Mouse (Mus musculus): ENCODE measurements at regions not wholly inside any gene's neighbourhood (a gene's known extent, or its start where the extent isn't known, plus 50 kb on each side); places are given as distances from the start of the nearest gene placed in this dataset.
A peak's percentile ranks its signal among the peaks of the same experiment; 100 is the strongest.

GRCm38 (mm10) chr7:40737496-40737895 is 160.6 kb upstream of the Vstm2b start:
- H3K27me3 ChIP-seq (ENCODE audit: control insufficient read depth, insufficient read depth, low read length): no peaks in the 10 kb centered on the region
- H3K4me2 ChIP-seq (replicated peaks; ENCODE audit: low read depth, low read length): no peak overlapping the region
- H3K9me3 ChIP-seq (ENCODE audit: control insufficient read depth, low read length): no peaks in the 10 kb centered on the region
- no peaks in the 10 kb centered on the region for H3K4me1 ChIP-seq (ENCODE audit: control insufficient read depth, insufficient read depth, low read length)
- no peak for ATAC-seq (ENCODE audit: low FRiP score, low TSS enrichment)
- no peak overlapping the region for H3K4me3 ChIP-seq (ENCODE audit: low read length)
- no peak overlapping the region for H3K9ac ChIP-seq (ENCODE audit: low read depth, low read length)
- WGBS: 52% methylated on average over 7 of the region's 7 CpGs
- H3K27ac ChIP-seq (ENCODE audit: low read depth, low read length): no peak overlapping the region
- H3K36me3 ChIP-seq (ENCODE audit: control insufficient read depth, insufficient read depth, low read length): no peaks in the 10 kb centered on the region

GRCm38 (mm10) chr7:40738174-40738573 is 160.0 kb upstream of the Vstm2b start:
- Histone ChIP-seq H3K27me3 (ENCODE audit: control insufficient read depth, insufficient read depth, low read length) (no peaks in the 10 kb centered on the region), H3K4me3 (ENCODE audit: low read length) (no peak overlapping the region), H3K27ac (ENCODE audit: low read depth, low read length) (no peak overlapping the region), H3K4me1 (ENCODE audit: control insufficient read depth, insufficient read depth, low read length) (no peaks in the 10 kb centered on the region), H3K4me2 (replicated peaks; ENCODE audit: low read depth, low read length) (no peak overlapping the region), H3K36me3 (ENCODE audit: control insufficient read depth, insufficient read depth, low read length) (no peaks in the 10 kb centered on the region), H3K9me3 (ENCODE audit: control insufficient read depth, low read length) (no peaks in the 10 kb centered on the region), H3K9ac (ENCODE audit: low read depth, low read length) (no peak overlapping the region)
- WGBS: 91% methylated on average over 3 of the region's 3 CpGs
- no peak for ATAC-seq (ENCODE audit: low FRiP score, low TSS enrichment)

GRCm38 (mm10) chr7:40742553-40743151 is 155.5 kb upstream of the Vstm2b start:
- no peak overlapping the region for H3K27ac ChIP-seq (ENCODE audit: low read depth, low read length)
- no peak overlapping the region for H3K4me2 ChIP-seq (replicated peaks; ENCODE audit: low read depth, low read length)
- H3K36me3 ChIP-seq (ENCODE audit: control insufficient read depth, insufficient read depth, low read length): no peaks in the 10 kb centered on the region
- no peak for ATAC-seq (ENCODE audit: low FRiP score, low TSS enrichment)
- H3K9me3 ChIP-seq (ENCODE audit: control insufficient read depth, low read length): no peaks in the 10 kb centered on the region
- no peaks in the 10 kb centered on the region for H3K27me3 ChIP-seq (ENCODE audit: control insufficient read depth, insufficient read depth, low read length)
- no peaks in the 10 kb centered on the region for H3K4me1 ChIP-seq (ENCODE audit: control insufficient read depth, insufficient read depth, low read length)
- no peak overlapping the region for H3K4me3 ChIP-seq (ENCODE audit: low read length)
- H3K9ac ChIP-seq (ENCODE audit: low read depth, low read length): no peak overlapping the region
- WGBS: 69% methylated on average over 4 of the region's 4 CpGs

GRCm38 (mm10) chr7:40751779-40752178 is 146.3 kb upstream of the Vstm2b start:
- Histone ChIP-seq H3K4me3 (ENCODE audit: low read length) (no peak overlapping the region), H3K36me3 (ENCODE audit: control insufficient read depth, insufficient read depth, low read length) (no peaks in the 10 kb centered on the region), H3K27ac (ENCODE audit: low read depth, low read length) (no peak overlapping the region), H3K9ac (ENCODE audit: low read depth, low read length) (no peak overlapping the region), H3K4me2 (replicated peaks; ENCODE audit: low read depth, low read length) (no peak overlapping the region), H3K9me3 (ENCODE audit: control insufficient read depth, low read length) (no peaks in the 10 kb centered on the region), H3K4me1 (ENCODE audit: control insufficient read depth, insufficient read depth, low read length) (no peaks in the 10 kb centered on the region), H3K27me3 (ENCODE audit: control insufficient read depth, insufficient read depth, low read length) (no peaks in the 10 kb centered on the region)
- ATAC-seq (ENCODE audit: low FRiP score, low TSS enrichment): no peak
- WGBS: 50% methylated on average over 2 of the region's 2 CpGs

GRCm38 (mm10) chr7:40752195-40752594 is 145.9 kb upstream of the Vstm2b start:
- Histone ChIP-seq H3K36me3 (ENCODE audit: control insufficient read depth, insufficient read depth, low read length) (no peaks in the 10 kb centered on the region), H3K27ac (ENCODE audit: low read depth, low read length) (no peak overlapping the region), H3K4me2 (replicated peaks; ENCODE audit: low read depth, low read length) (no peak overlapping the region), H3K9ac (ENCODE audit: low read depth, low read length) (no peak overlapping the region), H3K9me3 (ENCODE audit: control insufficient read depth, low read length) (no peaks in the 10 kb centered on the region), H3K4me1 (ENCODE audit: control insufficient read depth, insufficient read depth, low read length) (no peaks in the 10 kb centered on the region), H3K27me3 (ENCODE audit: control insufficient read depth, insufficient read depth, low read length) (no peaks in the 10 kb centered on the region), H3K4me3 (ENCODE audit: low read length) (no peak overlapping the region)
- ATAC-seq (ENCODE audit: low FRiP score, low TSS enrichment): no peak
- WGBS: 61% methylated on average over 3 of the region's 3 CpGs

GRCm38 (mm10) chr7:40753490-40753889 is 144.6 kb upstream of the Vstm2b start:
- Histone ChIP-seq H3K4me3 (ENCODE audit: low read length) (no peak overlapping the region), H3K9me3 (ENCODE audit: control insufficient read depth, low read length) (no peaks in the 10 kb centered on the region), H3K27me3 (ENCODE audit: control insufficient read depth, insufficient read depth, low read length) (no peaks in the 10 kb centered on the region), H3K4me2 (replicated peaks; ENCODE audit: low read depth, low read length) (no peak overlapping the region), H3K4me1 (ENCODE audit: control insufficient read depth, insufficient read depth, low read length) (no peaks in the 10 kb centered on the region), H3K36me3 (ENCODE audit: control insufficient read depth, insufficient read depth, low read length) (no peaks in the 10 kb centered on the region), H3K9ac (ENCODE audit: low read depth, low read length) (no peak overlapping the region), H3K27ac (ENCODE audit: low read depth, low read length) (no peak overlapping the region)
- WGBS: 55% methylated on average over 1 of the region's 1 CpGs
- ATAC-seq (ENCODE audit: low FRiP score, low TSS enrichment): no peak

- Histone ChIP-seq H3K4me1 (ENCODE audit: control insufficient read depth, insufficient read depth, low read length) (no peaks in the 10 kb centered on the region), H3K9me3 (ENCODE audit: control insufficient read depth, low read length) (no peaks in the 10 kb centered on the region), H3K4me2 (replicated peaks; ENCODE audit: low read depth, low read length) (no peak overlapping the region), H3K4me3 (ENCODE audit: low read length) (no peak overlapping the region), H3K27ac (ENCODE audit: low read depth, low read length) (no peak overlapping the region), H3K9ac (ENCODE audit: low read depth, low read length) (no peak overlapping the region), H3K27me3 (ENCODE audit: control insufficient read depth, insufficient read depth, low read length) (no peaks in the 10 kb centered on the region), H3K36me3 (ENCODE audit: control insufficient read depth, insufficient read depth, low read length) (no peaks in the 10 kb centered on the region)
- peak; percentile 71; the same call in 1 of the 2 replicates for ATAC-seq (ENCODE audit: low FRiP score, low TSS enrichment)
- 17% methylated on average over 5 of the region's 5 CpGs for WGBS
Measured at GRCm38 (mm10) chr7:40762520-40762919, 135.6 kb upstream of the Vstm2b start.

GRCm38 (mm10) chr7:40766142-40766541 is 132.0 kb upstream of the Vstm2b start:
- no peaks in the 10 kb centered on the region for H3K27me3 ChIP-seq (ENCODE audit: control insufficient read depth, insufficient read depth, low read length)
- H3K9ac ChIP-seq (ENCODE audit: low read depth, low read length): no peak overlapping the region
- H3K4me3 ChIP-seq (ENCODE audit: low read length): no peak overlapping the region
- WGBS: 69% methylated on average over 3 of the region's 3 CpGs
- no peak overlapping the region for H3K4me2 ChIP-seq (replicated peaks; ENCODE audit: low read depth, low read length)
- H3K4me1 ChIP-seq (ENCODE audit: control insufficient read depth, insufficient read depth, low read length): no peaks in the 10 kb centered on the region
- no peaks in the 10 kb centered on the region for H3K36me3 ChIP-seq (ENCODE audit: control insufficient read depth, insufficient read depth, low read length)
- no peak overlapping the region for H3K27ac ChIP-seq (ENCODE audit: low read depth, low read length)
- ATAC-seq (ENCODE audit: low FRiP score, low TSS enrichment): no peak
- H3K9me3 ChIP-seq (ENCODE audit: control insufficient read depth, low read length): no peaks in the 10 kb centered on the region

- no peaks in the 10 kb centered on the region for H3K9me3 ChIP-seq (ENCODE audit: control insufficient read depth, low read length)
- H3K4me3 ChIP-seq (ENCODE audit: low read length): no peak overlapping the region
- 28% methylated on average over 4 of the region's 4 CpGs for WGBS
- H3K36me3 ChIP-seq (ENCODE audit: control insufficient read depth, insufficient read depth, low read length): no peaks in the 10 kb centered on the region
- H3K27ac ChIP-seq (ENCODE audit: low read depth, low read length): no peak overlapping the region
- H3K9ac ChIP-seq (ENCODE audit: low read depth, low read length): no peak overlapping the region
- ATAC-seq (ENCODE audit: low FRiP score, low TSS enrichment): no peak
- no peaks in the 10 kb centered on the region for H3K27me3 ChIP-seq (ENCODE audit: control insufficient read depth, insufficient read depth, low read length)
- no peak overlapping the region for H3K4me2 ChIP-seq (replicated peaks; ENCODE audit: low read depth, low read length)
- H3K4me1 ChIP-seq (ENCODE audit: control insufficient read depth, insufficient read depth, low read length): no peaks in the 10 kb centered on the region
Measured at GRCm38 (mm10) chr7:40776220-40776619, 121.9 kb upstream of the Vstm2b start.
